Mouse (Mus musculus) thymus, adult 2 months (tissue): ENCODE data around the gene Zscan22.

Source experiments
- CTCF ChIP-seq: fragments of 200-500 bp; IDR thresholded peaks from 2 replicates; pipeline ENCODE4 v1.5.1; 2012; ENCODE audit warnings: mild to moderate bottlenecking, control low read depth, low read length, moderate library complexity, borderline replicate concordance; ENCODE audit not compliant: control insufficient read depth, poor library complexity, insufficient read depth; ENCODE audit errors: extremely low read depth
- POLR2A ChIP-seq: fragments of 200-500 bp; IDR thresholded peaks from 2 replicates; pipeline ENCODE4 v1.6.1; 2012; ENCODE audit warnings: mild to moderate bottlenecking, low read length, control low read depth, moderate library complexity; ENCODE audit not compliant: control insufficient read depth, poor library complexity, insufficient read depth; ENCODE audit errors: extremely low read depth

DNA sequence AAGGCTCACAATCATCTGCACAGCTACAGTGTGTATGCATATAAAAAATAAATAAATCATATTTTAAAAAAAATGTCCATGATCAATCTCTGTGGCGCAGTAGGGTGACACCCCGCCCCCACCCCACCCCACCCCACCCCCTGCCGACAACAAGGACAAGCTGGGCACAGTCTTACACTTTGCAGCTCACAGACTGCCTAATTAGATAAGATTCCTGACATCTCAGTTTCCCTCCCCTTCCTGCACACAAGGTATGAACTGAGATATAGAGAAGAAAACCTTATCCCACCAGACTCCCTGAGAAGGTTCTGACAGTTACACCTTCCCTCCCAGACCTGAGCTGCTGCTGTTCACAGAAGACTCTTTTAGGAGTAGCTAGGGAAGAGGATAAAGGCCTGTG is 37.2 kb downstream of the Zscan22 start:
- TF ChIP-seq CTCF (no peak), POLR2A (no peak)
